Mouse (Mus musculus) erythroid progenitor cell, adult 5-6 weeks (primary cell): ENCODE measurements around the gene Nceh1. TPM values are rescaled to one million over a fixed set of nuclear protein-coding genes. Genes with fewer than 3 reads are reported as not detected.

Experiments used
- ATAC-seq: replicated peaks from 2 replicates; pipeline ENCODE4 v1.8.0; 2016; ENCODE audit warnings: moderate number of reproducible peaks, mild to moderate bottlenecking, moderate TSS enrichment, inconsistent platforms; ENCODE audit not compliant: poor library complexity, low FRiP score, severe bottlenecking
- total RNA-seq, 2 experiments: library from RNA; stranded (forward) in 1 of 2; stranded (reverse) in 1 of 2; fragments of 150-400 nt in 1 of 2; fragments of 186-747, 209-891 nt in 1 of 2; gene quantifications; 2 replicates each; pipeline versions ENCODE4 v1.2.3 to v1.2.4; 2015 to 2017; ENCODE audit warnings: low replicate concordance in 2 of 2

The Nceh1 gene
- total RNA-seq, 2 experiments from 2014 or later: 3.8 to 7.3 TPM

GRCm38 (mm10) chr3:27189320-27190261, 6.8 kb downstream of the Nceh1 start:
- ATAC-seq: no peak

GRCm38 (mm10) chr3:27190865-27191264, 8.1 kb downstream of the Nceh1 start:
- no peak for ATAC-seq

- ATAC-seq: no peak
Measured at GRCm38 (mm10) chr3:27191856-27192255, 9.1 kb downstream of the Nceh1 start.

GRCm38 (mm10) chr3:27193844-27194317, 11.1 kb downstream of the Nceh1 start:
- ATAC-seq: no peak

- ATAC-seq: no peak
Measured at GRCm38 (mm10) chr3:27195153-27195552, 12.4 kb downstream of the Nceh1 start.

GRCm38 (mm10) chr3:27195573-27196227, 12.9 kb downstream of the Nceh1 start:
- 0 out of 2 replicates have a peak, but pooled peaks have one; percentile 26 for ATAC-seq

- no peak for ATAC-seq
Measured at GRCm38 (mm10) chr3:27196529-27196928, 13.8 kb downstream of the Nceh1 start.

- ATAC-seq: no peak
Measured at GRCm38 (mm10) chr3:27197816-27198215, 15.1 kb downstream of the Nceh1 start.

GRCm38 (mm10) chr3:27199120-27199519, 16.4 kb downstream of the Nceh1 start:
- no peak for ATAC-seq

GRCm38 (mm10) chr3:27201728-27202411, 19.1 kb downstream of the Nceh1 start:
- ATAC-seq: no peak

- no peak for ATAC-seq
Measured at GRCm38 (mm10) chr3:27205068-27205467, 22.3 kb downstream of the Nceh1 start.

GRCm38 (mm10) chr3:27205514-27206220, 22.9 kb downstream of the Nceh1 start:
- no peak for ATAC-seq

- ATAC-seq: no peak
Measured at GRCm38 (mm10) chr3:27206221-27206560, 23.4 kb downstream of the Nceh1 start.

- no peak for ATAC-seq
Measured at GRCm38 (mm10) chr3:27206577-27206976, 23.8 kb downstream of the Nceh1 start.

GRCm38 (mm10) chr3:27209707-27210106, 26.9 kb downstream of the Nceh1 start:
- ATAC-seq: no peak

GRCm38 (mm10) chr3:27210271-27210670, 27.5 kb downstream of the Nceh1 start:
- ATAC-seq: no peak

- no peak for ATAC-seq
Measured at GRCm38 (mm10) chr3:27214016-27214816, 31.5 kb downstream of the Nceh1 start.

GRCm38 (mm10) chr3:27217331-27217730, 34.6 kb downstream of the Nceh1 start:
- ATAC-seq: no peak

- no peak for ATAC-seq
Measured at GRCm38 (mm10) chr3:27218604-27219003, 35.8 kb downstream of the Nceh1 start.
